Mouse (Mus musculus) liver, postnatal 0 days (tissue): ENCODE data around the gene Alpl.

Experiments
- CTCF ChIP-seq: sonication (generic); IDR thresholded peaks from 2 replicates; pipeline ENCODE4 v1.5.1; 2016; ENCODE audit warnings: antibody characterized with exemption, low read depth
- EP300 ChIP-seq: IDR thresholded peaks from 2 replicates; pipeline ENCODE4 v1.6.1; 2016; ENCODE audit warnings: antibody characterized with exemption, low read depth, mild to moderate bottlenecking

- TF ChIP-seq CTCF: no peak
- no peak for TF ChIP-seq EP300
These were observed 47.5 kb downstream of the Alpl start for GRCm38 (mm10) chr4:137748726-137749125.
